Mouse (Mus musculus) macrophage (primary cell): Measurements from ENCODE around the gene Lamb3. TPM values are rescaled to one million over a fixed set of nuclear protein-coding genes. Genes with fewer than 3 reads are reported as not detected.
A peak's percentile ranks its signal among the peaks of the same experiment; 100 is the strongest.

Experiments used
- H3K27ac ChIP-seq: fragments of 350-480 bp; formaldehyde crosslinking; 2 replicates; pipeline ENCODE4 v1.9.0; 2021
- H3K36me3 ChIP-seq: fragments of 350-480 bp; formaldehyde crosslinking; 2 replicates; pipeline ENCODE4 v1.9.0; 2021; ENCODE audit errors: inconsistent target
- H3K4me3 ChIP-seq: fragments of 350-480 bp; formaldehyde crosslinking; 2 replicates; pipeline ENCODE4 v1.9.0; 2021; ENCODE audit errors: inconsistent target
- H3K79me2 ChIP-seq: fragments of 350-480 bp; formaldehyde crosslinking; 2 replicates; pipeline ENCODE4 v1.9.0; 2021; ENCODE audit errors: inconsistent target
- WGBS: methylation state at CpG from one replicate; pipeline ENCODE4 v1.1.7; 2026; ENCODE audit warnings: inconsistent platforms; ENCODE audit not compliant: missing documents; 5-methylcytosine and 5-hydroxymethylcytosine counted together
- polyA plus RNA-seq: library from polyadenylated mRNA; stranded (reverse); fragments of 250-400 nt; gene quantifications from 3 replicates; pipeline ENCODE4 v1.2.4, GENCODE M21; 2018; ENCODE audit warnings: inconsistent platforms
- total RNA-seq, 78 experiments: library from RNA; depleted of rRNA; stranded (reverse); fragments of 250-400 nt; gene quantifications; 1 replicate in 9 of 78; 2 replicates in 24 of 78; 3 replicates in 43 of 78; 4 replicates in 2 of 78; pipeline ENCODE4 v1.2.4; 2018; ENCODE audit warnings: inconsistent platforms in 56 of 78

Gene Lamb3
- total RNA-seq (2018; cell fraction: chromatin; rRNA removed), result 1 to 10 TPM in 3 of 26 experiments, under 1 TPM in 6, not detected in 17; 0.37 to 2.2 (median 0.75) TPM
- total RNA-seq (2018; cell fraction: cytosol; rRNA removed), result under 1 TPM in 20 of 26 experiments, not detected in 6; 0.03 to 0.92 (median 0.09) TPM
- total RNA-seq (2018; cell fraction: nucleus; rRNA removed), result 1 to 10 TPM in 2 of 26 experiments, under 1 TPM in 8, not detected in 16; 0.11 to 3.0 (median 0.21) TPM
- polyA plus RNA-seq, result 0.05 TPM in 1 of 3 replicates, not detected in the others

- H3K27ac ChIP-seq, result no peak within 1 kb of the TSS
- no peaks in the 10 kb centered on the region for H3K79me2 ChIP-seq
- H3K36me3 ChIP-seq, result no peaks in the 10 kb centered on the region
- 59% methylated on average over 3 of the region's 3 CpGs for WGBS
- no peak within 1 kb of the TSS for H3K4me3 ChIP-seq
Measured at GRCm38 (mm10) chr1:193207503-193207902, at the start of gene Lamb3. Gene Lamb3 (plus strand): TSS chr1:193207699.

GRCm38 (mm10) chr1:193159163-193159562 lies 48.3 kb upstream of the Lamb3 start:
- Histone ChIP-seq H3K79me2 (no peaks in the 10 kb centered on the region), H3K27ac (no peak overlapping the region), H3K4me3 (no peak overlapping the region), H3K36me3 (no peaks in the 10 kb centered on the region)
- WGBS, result 91% methylated on average over 3 of the region's 3 CpGs

- Histone ChIP-seq H3K4me3 (no peak overlapping the region), H3K27ac (no peak overlapping the region), H3K79me2 (no peaks in the 10 kb centered on the region), H3K36me3 (no peaks in the 10 kb centered on the region)
- WGBS, result 27% methylated on average over 1 of the region's 1 CpGs
Measured at GRCm38 (mm10) chr1:193159613-193160012, 47.9 kb upstream of the Lamb3 start.

- no peak overlapping the region for H3K27ac ChIP-seq
- H3K4me3 ChIP-seq, result no peak overlapping the region
- 24% methylated on average over 18 of the region's 18 CpGs for WGBS
- no peaks in the 10 kb centered on the region for H3K36me3 ChIP-seq
- H3K79me2 ChIP-seq, result no peaks in the 10 kb centered on the region
Measured at GRCm38 (mm10) chr1:193160317-193161032, 47.0 kb upstream of the Lamb3 start.

GRCm38 (mm10) chr1:193167746-193168145 lies 39.8 kb upstream of the Lamb3 start, which contains the start of gene A130010J15Rik:
Gene A130010J15Rik (plus strand): TSS chr1:193168046.
- Histone ChIP-seq H3K27ac (no peak within 1 kb of the TSS), H3K36me3 (no peaks in the 10 kb centered on the region), H3K79me2 (no peaks in the 10 kb centered on the region), H3K4me3 (no peak within 1 kb of the TSS)
- WGBS, result 97% methylated on average over 3 of the region's 3 CpGs

- Histone ChIP-seq H3K36me3 (no peaks in the 10 kb centered on the region), H3K27ac (no peak overlapping the region), H3K4me3 (no peak overlapping the region), H3K79me2 (no peaks in the 10 kb centered on the region)
- WGBS, result 95% methylated on average over 7 of the region's 7 CpGs
Measured at GRCm38 (mm10) chr1:193169228-193169627, 38.3 kb upstream of the Lamb3 start.

GRCm38 (mm10) chr1:193169856-193170255 lies 37.6 kb upstream of the Lamb3 start:
- Histone ChIP-seq H3K36me3 (no peaks in the 10 kb centered on the region), H3K27ac (no peak overlapping the region), H3K79me2 (no peaks in the 10 kb centered on the region), H3K4me3 (no peak overlapping the region)
- 67% methylated on average over 2 of the region's 2 CpGs for WGBS

- WGBS, result under 1% methylated on average over 48 of the region's 48 CpGs
- H3K36me3 ChIP-seq, result no peaks in the 10 kb centered on the region
- H3K79me2 ChIP-seq, result no peaks in the 10 kb centered on the region
- H3K4me3 ChIP-seq, result peak overlapping the region; percentile 82
- H3K27ac ChIP-seq, result peak overlapping the region; percentile 82
Measured at GRCm38 (mm10) chr1:193172991-193173809, 34.3 kb upstream of the Lamb3 start.

- Histone ChIP-seq H3K4me3 (peak overlapping the region; percentile 82), H3K27ac (peak overlapping the region; percentile 82), H3K79me2 (no peaks in the 10 kb centered on the region), H3K36me3 (no peaks in the 10 kb centered on the region)
- WGBS, result 12% methylated on average over 9 of the region's 9 CpGs
Measured at GRCm38 (mm10) chr1:193173810-193174129, 33.7 kb upstream of the Lamb3 start.

- H3K4me3 ChIP-seq, result peak overlapping the region; percentile 82
- H3K36me3 ChIP-seq, result no peaks in the 10 kb centered on the region
- H3K79me2 ChIP-seq, result no peaks in the 10 kb centered on the region
- WGBS, result 80% methylated on average over 13 of the region's 13 CpGs
- peak overlapping the region; percentile 82; the same call in 1 of the 2 replicates for H3K27ac ChIP-seq
Measured at GRCm38 (mm10) chr1:193174143-193174733, 33.3 kb upstream of the Lamb3 start.

- peaks cover 41% of the 10 kb centered on the region for H3K36me3 ChIP-seq
- WGBS, result 73% methylated on average over 3 of the region's 3 CpGs
- H3K4me3 ChIP-seq, result no peak overlapping the region
- H3K79me2 ChIP-seq, result no peaks in the 10 kb centered on the region
- H3K27ac ChIP-seq, result no peak overlapping the region
Measured at GRCm38 (mm10) chr1:193181104-193181503, 26.4 kb upstream of the Lamb3 start.

GRCm38 (mm10) chr1:193188257-193188656 lies 19.2 kb upstream of the Lamb3 start:
- Histone ChIP-seq H3K4me3 (no peak overlapping the region), H3K36me3 (peaks cover 63% of the 10 kb centered on the region; the same call in 1 of the 2 replicates), H3K27ac (no peak overlapping the region), H3K79me2 (no peaks in the 10 kb centered on the region)
- 96% methylated on average over 6 of the region's 6 CpGs for WGBS

- Histone ChIP-seq H3K27ac (no peak overlapping the region), H3K79me2 (no peaks in the 10 kb centered on the region), H3K4me3 (no peak overlapping the region), H3K36me3 (peaks cover 68% of the 10 kb centered on the region)
- WGBS, result 91% methylated on average over 7 of the region's 9 CpGs
Measured at GRCm38 (mm10) chr1:193189151-193189621, 18.3 kb upstream of the Lamb3 start.

GRCm38 (mm10) chr1:193189771-193190170 lies 17.7 kb upstream of the Lamb3 start:
- Histone ChIP-seq H3K79me2 (no peaks in the 10 kb centered on the region), H3K27ac (no peak overlapping the region), H3K36me3 (peaks cover 67% of the 10 kb centered on the region), H3K4me3 (no peak overlapping the region)
- WGBS, result 67% methylated on average over 3 of the region's 3 CpGs
